Mouse (Mus musculus): ENCODE data around the gene Srrm4.

DNA sequence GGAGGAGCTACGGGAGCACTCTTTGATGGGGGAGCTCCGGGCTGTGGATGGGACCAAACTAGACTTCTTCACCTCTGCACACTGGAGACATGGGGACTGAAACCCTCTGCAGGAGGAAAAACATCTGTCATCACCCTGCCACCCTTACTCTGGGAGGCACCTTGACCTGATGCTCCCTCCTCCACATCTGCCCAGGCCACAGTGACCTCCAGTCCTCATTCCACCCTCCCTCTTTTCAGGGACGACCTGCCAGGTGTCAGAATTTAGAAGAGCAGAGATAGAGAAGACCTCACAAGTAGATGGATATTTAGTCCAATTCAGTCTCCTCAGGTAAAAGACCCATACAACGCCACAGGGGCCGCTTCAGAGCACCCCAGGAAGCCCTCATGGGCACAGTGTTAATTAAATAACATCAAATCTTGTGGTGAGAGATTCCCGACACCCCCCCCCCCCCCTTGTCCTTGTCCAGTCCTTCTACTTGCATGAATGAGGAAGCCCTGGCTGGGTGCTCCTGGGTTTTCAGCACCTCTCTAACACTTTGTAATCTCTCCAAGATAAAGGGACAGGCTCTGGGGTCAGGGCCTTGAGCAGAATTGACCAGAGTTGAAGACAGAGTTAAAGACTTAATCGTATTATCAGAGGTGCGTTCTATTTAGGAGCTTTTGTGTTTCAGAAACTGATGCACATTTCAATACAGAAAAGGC is 141.9 kb downstream of the Srrm4 start:
- TF ChIP-seq CTCF (IDR thresholded peaks at IDR 0.05; ENCODE audit: control insufficient read depth, insufficient read depth, insufficient read length) (no peak), MYOG (IDR thresholded peaks at IDR 0.05; ENCODE audit: control insufficient read depth, extremely low read depth, insufficient read length) (no peak), MAX (IDR thresholded peaks at IDR 0.05) (no peak)

All from C2C12 (cell line).